Mouse (Mus musculus) neutrophil, adult 5-6 weeks (primary cell): Measurements from ENCODE around the gene Sgsm1. TPM values are rescaled to one million over a fixed set of nuclear protein-coding genes. Genes with fewer than 3 reads are reported as not detected.

ENCODE experiments used
- ATAC-seq: fragments of 151-379, 151-347 bp; 2 replicates; pipeline ENCODE4 v1.8.0; 2017; ENCODE audit warnings: mild to moderate bottlenecking, moderate TSS enrichment; ENCODE audit not compliant: insufficient number of reproducible peaks, poor library complexity, low FRiP score, severe bottlenecking; ENCODE audit errors: extremely low read depth
- total RNA-seq: library from RNA; stranded (forward); fragments of 200-1000 nt; gene quantifications from 2 replicates; pipeline ENCODE4 v1.2.3, GENCODE M21; 2017

The Sgsm1 gene
- total RNA-seq, 1 experiment from 2014 or later, result not detected

DNA sequence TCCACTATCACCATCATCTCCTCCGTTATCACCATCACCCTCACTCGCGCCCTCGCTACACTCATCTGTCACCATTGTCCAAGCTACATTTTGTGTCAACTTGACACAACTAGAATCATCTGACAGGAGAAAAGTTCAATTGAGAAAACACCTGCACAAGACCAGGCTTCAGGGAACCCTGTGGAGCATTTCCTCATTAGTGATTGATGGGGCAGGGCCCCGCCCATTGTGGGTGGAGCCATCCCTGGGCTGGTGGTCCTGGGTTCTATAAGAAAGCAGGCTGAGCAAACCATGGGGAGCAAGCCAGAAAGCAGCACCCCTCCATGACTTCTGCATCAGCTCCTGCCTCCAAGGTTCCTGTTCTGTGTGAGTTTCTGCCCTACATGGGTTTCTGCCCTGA is 22.8 kb downstream of the Sgsm1 start:
- no peak for ATAC-seq

DNA sequence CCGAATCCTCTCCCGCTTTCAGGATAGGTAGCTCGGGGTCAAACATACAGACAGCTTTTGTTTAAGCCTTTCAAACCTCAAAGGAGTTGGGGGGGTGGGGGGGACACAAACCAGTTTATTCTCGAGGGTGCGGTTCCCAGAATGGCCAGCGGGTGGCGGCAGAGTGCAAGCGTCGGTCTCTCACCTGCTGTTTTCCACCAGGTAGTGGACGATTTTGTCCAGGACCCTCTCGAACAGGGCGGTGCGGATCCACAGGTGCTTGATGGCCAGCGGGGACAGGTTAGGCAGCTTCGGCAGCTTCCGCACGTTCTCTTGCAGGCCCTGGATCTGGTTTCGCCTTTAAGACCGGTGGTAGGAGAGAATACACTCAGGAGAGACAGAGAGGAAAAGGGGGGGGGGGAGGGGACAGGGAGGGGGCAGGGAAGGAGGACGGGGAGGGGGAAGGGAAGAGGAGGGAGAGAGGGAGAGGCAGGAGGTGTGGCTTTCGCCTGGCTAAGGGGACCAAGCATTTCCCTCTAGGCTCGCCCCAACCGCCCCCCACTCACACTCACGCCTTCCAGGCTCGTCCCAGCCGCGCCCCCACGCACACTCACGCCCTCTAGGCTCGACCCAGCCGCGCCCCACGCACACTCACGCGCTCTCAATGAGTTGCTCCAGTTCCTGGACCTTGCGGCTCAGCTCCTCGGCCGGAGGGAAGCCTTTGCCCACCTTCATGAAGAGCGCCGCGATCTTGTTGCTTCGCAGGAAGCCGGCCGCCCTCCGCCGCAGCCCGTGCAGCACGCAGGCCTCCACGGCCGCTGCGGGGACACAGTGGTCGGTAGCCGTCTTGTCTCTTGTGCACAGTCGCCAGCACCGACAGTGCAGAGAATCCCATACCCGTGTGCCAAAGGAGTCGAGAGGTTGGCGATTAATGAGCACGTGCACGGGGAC is 23.7 kb downstream of the Sgsm1 start:
- no peak for ATAC-seq

DNA sequence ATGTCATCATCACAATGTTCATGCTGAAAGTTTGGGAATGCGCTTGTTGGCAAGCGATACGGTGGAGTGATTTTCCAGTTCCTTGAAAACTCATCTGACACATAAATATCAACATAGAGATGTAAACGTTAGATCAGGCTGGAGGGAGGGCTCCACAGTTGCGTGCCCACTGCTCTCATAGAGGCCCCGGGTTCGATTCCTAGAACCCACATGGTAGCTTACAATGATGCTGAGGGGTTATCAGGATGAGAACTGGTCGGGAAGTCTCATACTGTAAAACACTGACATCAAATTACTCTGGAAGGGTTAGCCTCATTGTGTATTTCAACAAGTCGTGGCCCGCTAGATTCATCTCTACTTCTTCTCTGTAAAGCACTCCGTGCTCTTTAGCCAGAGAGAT is 24.5 kb downstream of the Sgsm1 start:
- no peak for ATAC-seq

DNA sequence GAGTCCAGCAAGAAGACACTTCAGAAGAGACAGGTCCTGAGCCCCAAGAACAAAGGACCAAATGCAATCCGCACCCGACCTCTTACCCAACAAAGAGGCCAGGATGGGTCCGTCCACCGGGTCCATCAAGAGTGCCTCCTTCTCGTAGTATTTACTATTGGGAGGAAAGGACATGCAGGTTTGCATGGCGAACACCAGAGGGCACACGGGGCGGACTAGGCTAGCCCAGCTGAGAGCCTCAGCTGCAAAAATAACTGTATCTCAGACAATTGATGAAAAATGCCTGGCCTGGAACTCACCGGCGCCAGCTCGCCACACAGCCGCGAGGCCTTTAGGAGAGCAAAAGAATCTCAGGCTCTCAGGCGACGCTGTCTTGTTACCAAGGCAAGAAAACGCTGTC is 25.0 kb downstream of the Sgsm1 start:
- no peak for ATAC-seq

GRCm38 (mm10) chr5:113283726-113284125 is 26.9 kb downstream of the Sgsm1 start:
- ATAC-seq, result no peak

GRCm38 (mm10) chr5:113281557-113281956 is 29.0 kb downstream of the Sgsm1 start:
- ATAC-seq, result no peak

GRCm38 (mm10) chr5:113280138-113280856 is 30.3 kb downstream of the Sgsm1 start:
- no peak for ATAC-seq

DNA sequence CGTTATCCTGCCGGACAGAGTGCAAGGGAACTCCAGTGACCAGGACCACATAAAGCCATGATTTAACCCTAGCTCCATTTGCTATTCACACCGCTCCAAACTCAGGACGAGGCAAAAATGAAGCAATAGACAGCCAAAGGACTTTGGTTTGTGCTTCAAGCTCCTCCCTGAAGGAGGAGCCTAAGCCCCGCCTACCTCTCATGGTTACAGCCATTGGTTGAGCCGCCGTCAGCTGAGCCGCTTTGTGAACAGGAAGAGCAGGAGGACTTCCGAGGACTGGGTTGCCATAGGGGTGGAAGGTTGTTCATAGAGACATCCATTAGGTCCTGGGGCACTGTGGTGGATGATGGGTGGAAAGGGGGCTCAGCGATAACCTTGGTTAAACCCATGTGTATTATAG is 34.7 kb downstream of the Sgsm1 start:
- no peak for ATAC-seq

- no peak for ATAC-seq
These were observed 39.3 kb downstream of the Sgsm1 start for GRCm38 (mm10) chr5:113271207-113271811.

- no peak for ATAC-seq
These were observed 40.5 kb downstream of the Sgsm1 start for GRCm38 (mm10) chr5:113270043-113270442.

DNA sequence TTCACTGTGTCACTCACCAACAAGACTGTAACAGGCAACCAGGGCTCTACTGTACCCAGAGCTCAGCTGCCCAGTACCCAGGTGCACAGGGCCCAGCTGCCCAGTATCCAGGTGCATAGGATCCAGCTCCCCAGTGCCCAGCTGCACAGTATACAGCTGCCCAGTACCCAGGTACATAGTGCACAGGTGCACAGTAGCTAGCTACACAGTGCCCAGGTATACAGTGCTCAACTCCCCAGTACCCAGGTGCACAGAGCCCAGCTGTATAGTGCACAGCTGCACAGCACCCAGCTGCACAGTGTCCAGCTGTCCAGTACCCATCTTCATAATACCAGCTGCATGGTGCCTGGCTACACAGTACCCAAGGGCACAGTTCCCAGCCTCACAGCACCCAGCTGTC is 42.3 kb downstream of the Sgsm1 start:
- ATAC-seq, result no peak

GRCm38 (mm10) chr5:113265637-113266036 is 44.9 kb downstream of the Sgsm1 start:
- ATAC-seq, result no peak

GRCm38 (mm10) chr5:113250806-113251205 is 59.8 kb downstream of the Sgsm1 start:
- no peak for ATAC-seq

- no peak for ATAC-seq
These were observed 61.2 kb downstream of the Sgsm1 start for GRCm38 (mm10) chr5:113249263-113249930.

DNA sequence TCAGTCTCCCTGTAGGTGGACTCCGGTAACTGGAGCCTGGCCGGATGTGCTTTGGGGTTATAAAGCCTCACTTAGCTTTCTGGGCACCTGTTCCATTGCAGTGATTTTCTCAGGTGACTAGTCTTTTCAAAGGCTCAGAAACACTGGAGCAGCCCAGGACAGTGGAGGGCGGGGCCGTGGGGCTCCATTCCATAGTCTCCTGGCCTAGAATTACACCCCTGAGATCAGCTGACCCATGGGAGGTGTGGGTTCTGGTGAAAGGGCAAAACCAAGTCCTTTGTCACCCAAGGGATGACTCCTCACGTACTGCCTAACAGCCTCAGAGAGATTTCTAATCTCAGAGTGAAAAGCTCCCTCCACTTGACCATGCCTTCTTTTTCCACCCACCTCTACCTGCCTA is 80.4 kb downstream of the Sgsm1 start:
- ATAC-seq, result no peak

DNA sequence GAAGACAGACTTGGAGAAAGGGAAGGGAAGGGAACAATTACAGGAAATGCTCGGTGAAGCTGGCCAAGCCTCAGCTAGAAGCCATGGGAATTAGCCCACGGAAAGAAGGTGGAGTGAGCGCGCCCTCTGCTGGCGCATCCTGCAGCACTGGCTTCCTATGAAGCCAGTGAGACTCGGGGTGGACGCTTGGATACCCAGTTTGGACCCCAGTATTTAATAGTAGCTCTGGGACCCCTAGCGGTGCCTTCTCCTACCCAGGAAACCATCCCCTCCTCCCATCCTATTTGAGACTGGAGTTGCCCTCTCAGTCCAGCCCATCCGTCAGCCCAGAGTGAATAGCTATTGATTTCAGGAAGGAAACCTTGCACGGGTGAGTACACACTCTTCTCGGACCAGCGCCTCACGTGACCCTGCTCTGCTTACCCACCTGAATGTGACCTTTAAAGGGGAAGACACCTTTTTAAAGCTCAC is 83.9 kb downstream of the Sgsm1 start, which contains the start of gene Tmem211:
TSS of gene Tmem211 (plus strand) at position 278 of the 471 bp plus-strand sequence.
- ATAC-seq, result no peak

- no peak for ATAC-seq
These were observed 84.7 kb downstream of the Sgsm1 start for GRCm38 (mm10) chr5:113225686-113226435.

GRCm38 (mm10) chr5:113225271-113225670 is 85.3 kb downstream of the Sgsm1 start:
- ATAC-seq, result no peak
